Mouse (Mus musculus): ENCODE data around the gene Grip1.

- no peak for TF ChIP-seq CTCF (IDR thresholded peaks at IDR 0.05; ENCODE audit: low read depth)
- no peak for TF ChIP-seq EP300 (IDR thresholded peaks at IDR 0.05; ENCODE audit: low read depth)
These were observed 180.9 kb downstream of the Grip1 start for GRCm38 (mm10) chr10:119634544-119634943.

All from heart, postnatal 0 days (tissue).